Mouse (Mus musculus) midbrain, embryonic 13.5 days (tissue): ENCODE results near the gene Gm49358. TPM values are rescaled to one million over a fixed set of nuclear protein-coding genes. Genes with fewer than 3 reads are reported as not detected.
A peak's percentile ranks its signal among the peaks of the same experiment; 100 is the strongest.

Experiments
- ATAC-seq: fragments of 200-750 bp; cut with Nextera tagmentation; 2 replicates; pipeline ENCODE4 v1.8.0; 2017; ENCODE audit warnings: mild to moderate bottlenecking, moderate TSS enrichment, moderate library complexity
- H3K27ac ChIP-seq: fragments of 300-500 bp; sonication (generic); 2 replicates; pipeline ENCODE4 v1.5.1; 2015; ENCODE audit warnings: inconsistent platforms, mild to moderate bottlenecking, moderate library complexity
- H3K27me3 ChIP-seq: fragments of 300-500 bp; sonication (generic); 2 replicates; pipeline ENCODE4 v1.6.1; 2015; ENCODE audit warnings: mild to moderate bottlenecking, inconsistent platforms
- H3K36me3 ChIP-seq: fragments of 300-500 bp; sonication (generic); 2 replicates; pipeline ENCODE4 v1.6.1; 2015; ENCODE audit warnings: mild to moderate bottlenecking, inconsistent platforms
- H3K4me1 ChIP-seq: fragments of 300-500 bp; sonication (generic); replicated peaks from 2 replicates; pipeline ENCODE4 v1.6.1; 2015; ENCODE audit warnings: inconsistent platforms
- H3K4me2 ChIP-seq: fragments of 300-500 bp; sonication (generic); replicated peaks from 2 replicates; pipeline ENCODE4 v1.6.1; 2015; ENCODE audit warnings: moderate library complexity, mild to moderate bottlenecking, inconsistent platforms
- H3K4me3 ChIP-seq: fragments of 300-500 bp; sonication (generic); replicated peaks from 2 replicates; pipeline ENCODE4 v1.5.1; 2015; ENCODE audit warnings: mild to moderate bottlenecking, inconsistent platforms
- H3K9ac ChIP-seq: fragments of 300-500 bp; sonication (generic); replicated peaks from 2 replicates; pipeline ENCODE4 v1.6.1; 2015; ENCODE audit warnings: mild to moderate bottlenecking, inconsistent platforms
- H3K9me3 ChIP-seq: fragments of 300-500 bp; sonication (generic); 2 replicates; pipeline ENCODE4 v1.6.1; 2016; ENCODE audit warnings: mild to moderate bottlenecking, inconsistent platforms
- WGBS: fragments of 180-500 bp; shearing (Covaris S2); methylation state at CpG from one replicate; pipeline ENCODE4 v1.1.7; 2015; 5-methylcytosine and 5-hydroxymethylcytosine counted together
- polyA plus RNA-seq: library from polyadenylated mRNA; unstranded; fragments of >200 nt; fragmentation: Nextera tagmentation; extraction: Ambion mirVana; gene quantifications from 2 replicates; pipeline ENCODE4 v1.2.1, GENCODE M21; 2015

Gm49358 gene
- polyA plus RNA-seq, 1 experiment from 2014 or later, result not detected

GRCm38 (mm10) chr10:86779117-86779755 lies 15.5 kb downstream of the Gm49358 start:
- H3K4me1 ChIP-seq, result peaks cover 30% of the 10 kb centered on the region
- H3K27me3 ChIP-seq, result peaks cover 11% of the 10 kb centered on the region; the same call in 1 of the 2 replicates
- peak; percentile 44 for ATAC-seq
- H3K4me2 ChIP-seq, result peak overlapping the region; percentile 85
- H3K9ac ChIP-seq, result peak overlapping the region; percentile 73
- peak overlapping the region; percentile 19; the same call in 1 of the 2 replicates for H3K27ac ChIP-seq
- H3K4me3 ChIP-seq, result peak overlapping the region; percentile 62
- no peaks in the 10 kb centered on the region for H3K9me3 ChIP-seq
- H3K36me3 ChIP-seq, result no peaks in the 10 kb centered on the region
- under 1% methylated on average over 58 of the region's 58 CpGs for WGBS

- H3K9ac ChIP-seq, result peak overlapping the region; percentile 73
- peak overlapping the region; percentile 85 for H3K4me2 ChIP-seq
- peaks cover 30% of the 10 kb centered on the region for H3K4me1 ChIP-seq
- no peak for ATAC-seq
- no peak overlapping the region for H3K27ac ChIP-seq
- H3K27me3 ChIP-seq, result peaks cover 11% of the 10 kb centered on the region; the same call in 1 of the 2 replicates
- WGBS, result 21% methylated on average over 12 of the region's 12 CpGs
- H3K36me3 ChIP-seq, result no peaks in the 10 kb centered on the region
- peak overlapping the region; percentile 62 for H3K4me3 ChIP-seq
- no peaks in the 10 kb centered on the region for H3K9me3 ChIP-seq
Measured at GRCm38 (mm10) chr10:86779816-86780500, 16.2 kb downstream of the Gm49358 start.

DNA sequence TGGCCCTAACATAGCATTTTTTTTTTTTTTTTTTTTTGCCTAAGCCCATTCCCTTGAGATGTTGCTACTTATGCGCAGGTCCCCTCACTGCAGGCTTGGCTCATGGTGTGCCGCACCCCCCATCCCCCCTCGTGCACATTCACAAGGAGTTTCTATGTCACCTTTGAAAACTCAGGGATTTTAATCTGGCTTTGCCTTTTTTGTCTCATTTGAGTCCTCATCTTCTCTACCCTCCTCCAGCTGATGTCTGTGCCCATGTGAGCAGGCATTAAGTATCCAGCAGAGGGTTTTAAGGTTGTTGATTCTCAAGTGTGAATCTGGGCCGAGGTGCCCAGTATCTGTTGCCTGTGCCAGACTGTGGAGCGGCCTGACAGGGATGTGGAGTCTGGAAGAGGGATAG lies 17.9 kb downstream of the Gm49358 start:
- Histone ChIP-seq H3K9me3 (no peaks in the 10 kb centered on the region), H3K4me3 (no peak overlapping the region), H3K27me3 (peaks cover 11% of the 10 kb centered on the region; the same call in 1 of the 2 replicates), H3K4me1 (peaks cover 30% of the 10 kb centered on the region), H3K36me3 (no peaks in the 10 kb centered on the region), H3K27ac (no peak overlapping the region), H3K9ac (0 out of 2 replicates have a peak overlapping the region, but pooled peaks have one; percentile 16), H3K4me2 (peak overlapping the region; percentile 23; the same call in 1 of the 2 replicates)
- WGBS, result 26% methylated on average over 5 of the region's 5 CpGs
- ATAC-seq, result no peak

- no peak for ATAC-seq
- no peak overlapping the region for H3K4me3 ChIP-seq
- H3K9ac ChIP-seq, result no peak overlapping the region
- whole genome bisulfite sequencing, result 38% methylated on average over 5 of the region's 5 CpGs
- H3K4me1 ChIP-seq, result peaks cover 30% of the 10 kb centered on the region
- peaks cover 11% of the 10 kb centered on the region; the same call in 1 of the 2 replicates for H3K27me3 ChIP-seq
- H3K27ac ChIP-seq, result no peak overlapping the region
- H3K4me2 ChIP-seq, result no peak overlapping the region
- H3K9me3 ChIP-seq, result no peaks in the 10 kb centered on the region
- no peaks in the 10 kb centered on the region for H3K36me3 ChIP-seq
Measured at GRCm38 (mm10) chr10:86782656-86783055, 18.9 kb downstream of the Gm49358 start.

GRCm38 (mm10) chr10:86783561-86783960 lies 19.8 kb downstream of the Gm49358 start:
- H3K9me3 ChIP-seq, result no peaks in the 10 kb centered on the region

GRCm38 (mm10) chr10:86784126-86784675 lies 20.4 kb downstream of the Gm49358 start:
- WGBS, result 87% methylated on average over 5 of the region's 5 CpGs
- Histone ChIP-seq H3K4me3 (no peak overlapping the region), H3K4me2 (no peak overlapping the region), H3K27ac (no peak overlapping the region), H3K27me3 (peaks cover 11% of the 10 kb centered on the region; the same call in 1 of the 2 replicates), H3K4me1 (peaks cover 22% of the 10 kb centered on the region), H3K9me3 (no peaks in the 10 kb centered on the region), H3K36me3 (no peaks in the 10 kb centered on the region), H3K9ac (no peak overlapping the region)
- no peak for ATAC-seq

More at GRCm38 (mm10) chr10:86783561-86783960, 19.8 kb downstream of the Gm49358 start:
- H3K4me1 ChIP-seq, result peaks cover 22% of the 10 kb centered on the region
- H3K9ac ChIP-seq, result no peak overlapping the region
- no peak overlapping the region for H3K4me3 ChIP-seq
- H3K4me2 ChIP-seq, result no peak overlapping the region
- no peak for ATAC-seq
- H3K27me3 ChIP-seq, result peaks cover 11% of the 10 kb centered on the region; the same call in 1 of the 2 replicates
- no peaks in the 10 kb centered on the region for H3K36me3 ChIP-seq
- no peak overlapping the region for H3K27ac ChIP-seq
- WGBS, result 92% methylated on average over 5 of the region's 5 CpGs

- Histone ChIP-seq H3K9me3 (no peaks in the 10 kb centered on the region), H3K4me3 (no peak overlapping the region), H3K9ac (no peak overlapping the region), H3K36me3 (no peaks in the 10 kb centered on the region), H3K27ac (no peak overlapping the region), H3K4me2 (no peak overlapping the region), H3K27me3 (peaks cover 8% of the 10 kb centered on the region; the same call in 1 of the 2 replicates), H3K4me1 (peaks cover 16% of the 10 kb centered on the region)
- no peak for ATAC-seq
- 77% methylated on average over 2 of the region's 2 CpGs for WGBS
Measured at GRCm38 (mm10) chr10:86785396-86785795, 21.6 kb downstream of the Gm49358 start.

- WGBS, result 95% methylated on average over 5 of the region's 5 CpGs
Measured at GRCm38 (mm10) chr10:86786083-86786482, 22.3 kb downstream of the Gm49358 start.

DNA sequence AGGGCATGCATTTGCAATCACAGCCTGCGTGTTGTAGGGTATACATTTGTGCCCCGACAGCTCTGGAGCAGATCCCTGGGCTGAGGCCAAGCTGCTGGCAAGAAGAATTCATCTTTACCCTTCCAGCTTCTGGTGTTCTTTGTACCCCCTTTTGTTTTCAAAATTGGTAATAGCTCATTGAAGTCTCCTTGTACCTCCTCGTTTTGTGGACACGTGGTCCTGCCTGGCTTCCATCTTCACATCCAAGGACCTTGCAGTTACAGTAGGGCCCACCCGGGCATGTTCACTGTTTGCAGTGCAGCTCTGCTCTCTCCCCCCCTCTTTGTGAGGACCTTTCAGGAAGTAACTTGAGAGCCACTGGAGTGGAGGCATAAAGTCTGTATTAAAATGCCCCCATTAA lies 24.4 kb downstream of the Gm49358 start:
- H3K4me1 ChIP-seq, result no peaks in the 10 kb centered on the region; the same call in 1 of the 2 replicates
- no peak overlapping the region for H3K4me3 ChIP-seq
- H3K27ac ChIP-seq, result no peak overlapping the region
- no peaks in the 10 kb centered on the region for H3K36me3 ChIP-seq
- no peaks in the 10 kb centered on the region for H3K27me3 ChIP-seq
- no peak overlapping the region for H3K9ac ChIP-seq
- ATAC-seq, result no peak
- WGBS, result 62% methylated on average over 5 of the region's 5 CpGs
- H3K4me2 ChIP-seq, result no peak overlapping the region
- H3K9me3 ChIP-seq, result no peaks in the 10 kb centered on the region

More at GRCm38 (mm10) chr10:86786083-86786482, 22.3 kb downstream of the Gm49358 start:
- H3K9ac ChIP-seq, result no peak overlapping the region
- H3K27ac ChIP-seq, result no peak overlapping the region
- H3K4me1 ChIP-seq, result peaks cover 16% of the 10 kb centered on the region
- no peak for ATAC-seq
- no peak overlapping the region for H3K4me3 ChIP-seq
- no peaks in the 10 kb centered on the region for H3K9me3 ChIP-seq
- H3K36me3 ChIP-seq, result no peaks in the 10 kb centered on the region
- H3K4me2 ChIP-seq, result no peak overlapping the region
- H3K27me3 ChIP-seq, result peaks cover 2% of the 10 kb centered on the region; the same call in 1 of the 2 replicates

- WGBS, result 80% methylated on average over 7 of the region's 7 CpGs
- ATAC-seq, result no peak
- H3K4me3 ChIP-seq, result no peak overlapping the region
- no peak overlapping the region for H3K27ac ChIP-seq
- no peak overlapping the region for H3K4me2 ChIP-seq
- no peaks in the 10 kb centered on the region for H3K9me3 ChIP-seq
- H3K9ac ChIP-seq, result no peak overlapping the region
- no peaks in the 10 kb centered on the region for H3K36me3 ChIP-seq
- no peaks in the 10 kb centered on the region for H3K4me1 ChIP-seq
- no peaks in the 10 kb centered on the region for H3K27me3 ChIP-seq
Measured at GRCm38 (mm10) chr10:86789146-86789672, 25.4 kb downstream of the Gm49358 start.

DNA sequence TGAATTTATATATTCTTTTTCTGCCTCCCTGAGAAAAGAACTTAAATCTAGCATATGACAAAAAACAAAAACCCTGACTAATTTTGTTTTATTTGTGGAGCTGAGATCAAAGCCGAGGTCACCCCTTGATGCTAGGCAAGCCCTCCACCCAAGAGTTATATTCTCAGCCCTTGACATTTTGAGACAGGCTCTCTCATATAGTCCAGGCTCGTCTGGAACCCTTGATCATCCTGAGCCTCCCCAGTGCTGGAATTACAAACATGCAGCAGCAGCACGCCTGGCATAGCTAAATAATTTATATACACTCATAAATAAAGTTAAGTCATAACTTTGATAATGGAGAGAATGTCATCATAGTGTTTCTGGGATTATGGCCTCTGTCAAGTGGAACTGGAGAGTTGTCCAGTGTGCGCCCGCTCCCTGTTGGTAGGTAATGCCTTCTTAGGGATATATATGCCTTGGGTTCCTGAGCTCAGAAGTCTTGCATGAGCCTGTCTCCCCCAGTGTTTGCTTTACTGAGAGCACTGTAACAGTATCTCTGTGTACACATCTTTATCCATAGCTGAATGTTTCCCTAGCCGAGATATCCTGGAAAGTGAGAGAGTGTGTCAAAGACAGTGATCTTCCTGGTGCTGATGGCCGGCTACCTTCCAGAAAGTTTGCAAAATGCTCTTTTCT lies 27.9 kb downstream of the Gm49358 start:
- no peak overlapping the region for H3K4me3 ChIP-seq
- H3K9me3 ChIP-seq, result no peaks in the 10 kb centered on the region
- no peak overlapping the region for H3K4me2 ChIP-seq
- H3K27me3 ChIP-seq, result no peaks in the 10 kb centered on the region
- H3K9ac ChIP-seq, result no peak overlapping the region
- no peaks in the 10 kb centered on the region for H3K36me3 ChIP-seq
- WGBS, result 87% methylated on average over 7 of the region's 7 CpGs
- no peak for ATAC-seq
- H3K4me1 ChIP-seq, result no peaks in the 10 kb centered on the region
- no peak overlapping the region for H3K27ac ChIP-seq
